In genomic region chr1:183220796-183221718, GRCm38 (mm10) we compare ENCODE assay signal across 8 mouse cellular contexts. TPM values are rescaled to one million over a fixed set of nuclear protein-coding genes. Genes with fewer than 3 reads are reported as not detected.
DNase-seq lines count a peak whose midpoint lies in the region; ATAC-seq lines count a peak whose summit lies in the region.

Disp1 (minus strand) TSS chr1:183221522.

- no peaks in the 10 kb centered on the region for H3K27me3 ChIP-seq in hindbrain, embryonic 14.5 days (ENCODE audit: control insufficient read depth, insufficient read depth, low read length)

- no peaks in the 10 kb centered on the region for H3K36me3 ChIP-seq in hindbrain, embryonic 14.5 days (replicated peaks; ENCODE audit: control insufficient read depth, insufficient read depth)
- no peaks in the 10 kb centered on the region for H3K36me3 ChIP-seq in macrophage (ENCODE audit: inconsistent target)

- peak; percentile 75 for DNase-seq in R1 (ENCODE audit: low read depth, low spot score)
- DNase-seq in cerebellum, postnatal 14 days = peak; percentile 66 to 69
- peak; percentile 38 to 60 for DNase-seq in frontal cortex, postnatal 36 days (ENCODE audit: low spot score in 2 of 2)
- DNase-seq in hindbrain, embryonic 14.5 days (ENCODE audit: low spot score) = peak; percentile 80
- DNase-seq in left cerebral cortex, adult 18-20 months (ENCODE audit: low spot score in 2 of 2) = peak; percentile 49 to 70
- peak; percentile 45 for DNase-seq in retina, postnatal 7 days (ENCODE audit: low read depth, low spot score)
- peak; percentile 57 for DNase-seq in urinary bladder, adult 2 months (ENCODE audit: low spot score)

- H3K9me3 ChIP-seq in hindbrain, embryonic 14.5 days (ENCODE audit: control insufficient read depth, low read length) = no peaks in the 10 kb centered on the region

- WGBS in hindbrain, embryonic 14.5 days = 4% methylated on average over 56 of the region's 56 CpGs
- 2% methylated on average over 56 of the region's 56 CpGs for WGBS in macrophage (ENCODE audit: missing documents)

- peak within 1 kb of the TSS; percentile 81 for H3K4me2 ChIP-seq in hindbrain, embryonic 14.5 days (replicated peaks)

- H3K27ac ChIP-seq in hindbrain, embryonic 14.5 days = peak within 1 kb of the TSS; percentile 56
- 0 out of 2 replicates have a peak within 1 kb of the TSS, but pooled peaks have one; percentile 12 for H3K27ac ChIP-seq in macrophage

- H3K4me3 ChIP-seq in hindbrain, embryonic 14.5 days (replicated peaks; ENCODE audit: low read length) = peak within 1 kb of the TSS; percentile 81
- peak within 1 kb of the TSS; percentile 65 for H3K4me3 ChIP-seq in macrophage (ENCODE audit: inconsistent target)

- H3K4me1 ChIP-seq in hindbrain, embryonic 14.5 days (replicated peaks; ENCODE audit: control insufficient read depth, insufficient read depth, low read length) = peaks cover 11% of the 10 kb centered on the region

- H3K9ac ChIP-seq in hindbrain, embryonic 14.5 days = peak within 1 kb of the TSS; percentile 83

- H3K79me2 ChIP-seq in macrophage (ENCODE audit: inconsistent target) = peaks cover 39% of the 10 kb centered on the region; the same call in 1 of the 2 replicates

- ATAC-seq in hindbrain, embryonic 14.5 days (ENCODE audit: low FRiP score) = peak; percentile 91

RNA-seq across cellular contexts. Expression of gene Disp1, which starts in this region (rescaled TPM):
- polyA plus RNA-seq in hindbrain, embryonic 14.5 days (2014; fragmentation: Nextera tagmentation; extraction: Ambion mirVana) = 9.4 and 10.2 TPM in 2 replicates
- 1 to 10 TPM; 5.7 to 6.6 TPM for total RNA-seq in left cerebral cortex, adult 18-20 months (2021)
- total RNA-seq in macrophage (2018; cell fraction: chromatin; rRNA removed) = 10 to 100 TPM in 22 of 26 experiments, 1 to 10 TPM in 4; 4.6 to 26.7 (median 16.3) TPM
- 10 to 100 TPM in 4 of 26 experiments, 1 to 10 TPM in 22; 4.8 to 10.5 (median 9.0) TPM for total RNA-seq in macrophage (2018; cell fraction: cytosol; rRNA removed)
- 10 to 100 TPM in 17 of 26 experiments, 1 to 10 TPM in 9; 4.4 to 21.6 (median 14.7) TPM for total RNA-seq in macrophage (2018; cell fraction: nucleus; rRNA removed)
- 6.3 to 10.1 TPM (median 7.8 TPM) in 3 replicates for polyA plus RNA-seq in macrophage (2018)
- 5.2 and 7.8 TPM in 2 replicates for polyA plus RNA-seq in urinary bladder, adult 2 months (2012; rRNA removed)

Comparison
In these comparisons a context has a peak if more than half of its experiments do, and no peak if none do; other contexts are left out.
1. Peak in every context shown above with its lines: DNase-seq, ATAC-seq, H3K4me3 ChIP-seq and H3K27ac ChIP-seq.